Mouse (Mus musculus) left cerebral cortex, postnatal 4 days (tissue): ENCODE data around the gene Megf8. TPM values are rescaled to one million over a fixed set of nuclear protein-coding genes. Genes with fewer than 3 reads are reported as not detected.

Experiments used
- DNase-seq: peaks from one replicate; pipeline ENCODE4 v3.0.0-alpha.2; 2022
- intact Hi-C: fragments of 180-260 bp; cut with DNase I; formaldehyde crosslinking; loops from one replicate; pipeline ENCODE4 v1.15.1; 2025
- total RNA-seq, 2 experiments: library from RNA; stranded (reverse); gene quantifications; 2 replicates each; pipeline ENCODE4 v1.2.3; 2021

Megf8 gene
- total RNA-seq, 2 experiments from 2014 or later, result 81.0 to 89.9 TPM

DNA sequence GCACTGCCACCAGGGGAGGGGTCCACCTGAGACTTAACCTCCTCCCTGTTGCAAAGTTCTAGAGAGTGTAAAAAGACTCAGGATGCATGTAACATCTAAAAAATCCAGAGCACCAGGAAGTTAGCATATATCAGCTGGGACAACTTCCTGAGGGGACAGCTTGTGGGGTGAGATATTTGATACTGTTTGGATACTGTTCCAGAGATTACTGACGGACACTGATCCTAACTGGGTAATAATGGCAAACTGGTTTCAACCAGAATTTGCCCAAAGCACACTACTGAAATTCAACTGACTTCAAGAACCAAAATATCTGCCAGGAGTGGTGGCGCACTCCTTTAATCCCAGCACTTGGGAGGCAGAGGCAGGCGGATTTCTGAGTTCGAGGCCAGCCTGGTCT is 22.5 kb upstream of the Megf8 start:
- DNase-seq, result no peak
- intact Hi-C loops, result no loop called here

DNA sequence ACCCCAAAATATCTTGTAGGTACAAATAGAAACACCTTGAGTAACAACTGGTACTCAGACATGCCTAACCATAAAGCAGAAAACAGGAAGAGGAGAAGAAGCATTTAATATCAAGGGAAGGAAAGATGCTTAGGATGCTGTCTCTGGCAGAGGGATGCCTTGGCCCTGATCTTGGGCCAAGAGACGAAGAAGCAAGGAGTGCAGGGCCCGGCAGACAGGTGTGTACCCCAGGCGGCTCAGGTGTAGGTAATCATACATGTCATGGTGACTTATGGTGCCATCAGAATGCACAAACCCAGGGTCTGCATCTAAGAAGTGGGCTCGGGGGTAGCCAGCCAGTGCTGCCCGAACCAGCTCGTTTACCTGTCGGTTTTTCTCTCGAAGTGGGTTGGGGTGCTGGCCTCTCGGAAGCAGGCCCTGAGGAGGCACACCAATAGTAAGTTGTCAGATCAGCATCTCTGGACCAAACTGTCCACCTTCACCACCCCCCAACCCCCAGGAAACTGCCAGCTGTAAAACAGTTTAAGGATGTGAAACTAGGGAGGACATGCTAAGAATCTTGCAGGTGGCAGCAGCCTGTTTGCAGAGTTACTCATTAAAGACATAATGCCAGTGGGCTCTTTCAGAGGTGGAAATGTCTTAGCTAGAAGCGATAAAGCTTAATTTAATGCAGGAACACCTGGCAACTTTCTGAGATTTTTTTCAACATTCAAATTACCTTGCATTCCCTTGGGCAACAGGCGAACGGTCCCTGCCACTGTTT is 21.8 kb upstream of the Megf8 start:
- DNase-seq, result no peak
- intact Hi-C loops, result no loop called here

- DNase-seq, result peak; percentile 55
- intact Hi-C loops, result no loop called here
Observed at GRCm38 (mm10) chr7:25296945-25297453, 20.0 kb upstream of the Megf8 start.

- intact Hi-C loops, result no loop called here
- DNase-seq, result peak; percentile 91
Observed at GRCm38 (mm10) chr7:25297454-25298325, 19.3 kb upstream of the Megf8 start, which contains the start of gene Pafah1b3. Pafah1b3 (minus strand) TSS chr7:25297986.

DNA sequence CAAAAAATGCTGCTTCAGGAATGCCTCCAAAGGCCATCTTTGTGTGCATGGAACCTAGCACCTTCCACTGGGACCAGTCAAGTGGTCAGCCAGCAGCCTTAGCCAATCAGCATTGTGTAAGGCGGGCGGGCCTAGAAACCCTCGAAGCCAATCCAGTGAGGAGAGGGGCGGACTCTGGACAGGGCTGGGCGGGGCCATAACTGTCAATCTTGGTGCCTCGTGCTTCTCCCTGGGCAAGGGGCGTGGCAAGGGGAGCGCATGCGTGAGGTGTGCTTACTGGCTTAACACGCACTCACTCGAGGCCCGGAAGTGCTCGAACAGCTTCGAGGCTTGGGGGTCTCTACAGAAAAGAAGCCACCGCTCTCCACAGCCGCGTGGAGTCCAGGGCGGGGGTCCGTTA is 15.9 kb upstream of the Megf8 start, which contains the start of gene Prr19:
Prr19 (plus strand) TSS at position 349 of the 400 bp plus-strand sequence.
- peak; percentile 57 for DNase-seq
- intact Hi-C loops, result no loop called here

DNA sequence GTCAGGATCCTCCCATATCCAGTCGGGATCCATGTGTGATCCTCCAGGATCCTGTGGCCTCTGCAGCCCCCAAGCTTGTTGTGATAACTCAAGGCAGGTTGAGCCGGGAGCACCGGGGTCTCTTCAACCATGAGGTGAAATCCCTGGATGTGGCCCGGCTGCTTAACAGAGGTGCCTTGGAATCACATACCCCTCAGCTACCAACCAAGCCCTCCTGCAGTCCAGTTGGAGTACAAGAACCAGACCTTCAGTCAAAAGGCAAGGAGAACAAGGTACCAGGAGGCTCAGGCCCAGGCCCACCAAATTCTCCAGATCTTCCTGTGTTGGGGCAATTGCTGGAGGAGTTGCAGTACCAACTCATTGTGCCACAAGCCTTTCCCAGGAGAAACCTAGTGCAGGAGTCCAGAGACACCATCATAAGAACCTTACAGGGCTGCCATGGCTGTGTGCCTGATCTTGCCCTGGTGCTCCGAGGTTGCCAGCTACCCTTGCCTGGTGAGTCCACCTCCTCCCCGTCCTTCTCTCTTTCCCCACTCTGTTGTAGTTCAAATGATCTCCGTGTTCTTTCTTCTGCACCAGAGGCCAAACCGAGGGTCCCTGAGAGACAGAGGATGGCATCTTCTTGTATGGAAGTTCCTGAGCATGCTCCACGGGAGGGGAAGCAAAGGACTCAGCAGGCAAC is 13.8 kb upstream of the Megf8 start:
- intact Hi-C loops, result no loop called here
- DNase-seq, result no peak

DNA sequence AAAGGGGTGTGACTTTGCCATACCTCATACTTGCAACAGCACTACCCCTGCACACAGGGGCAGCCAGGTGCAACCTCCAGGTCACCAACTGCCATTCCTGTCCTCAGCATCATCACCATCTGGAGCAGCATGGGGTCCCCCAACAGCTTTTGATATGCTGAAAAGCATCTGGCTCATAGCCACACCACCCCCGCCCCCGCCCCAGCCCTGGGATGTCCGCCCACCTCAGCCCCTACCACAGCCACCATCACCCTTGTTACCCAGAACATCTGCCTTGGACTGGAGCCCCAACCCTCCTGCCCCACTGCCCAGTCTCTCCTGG is 13.3 kb upstream of the Megf8 start:
- no peak for DNase-seq

GRCm38 (mm10) chr7:25305481-25305880 is 11.5 kb upstream of the Megf8 start:
- DNase-seq, result no peak
- intact Hi-C loops, result no loop called here

More for the DNA sequence above, 13.3 kb upstream of the Megf8 start:
- intact Hi-C loops, result no loop called here

- intact Hi-C loops, result no loop called here
- peak; percentile 68 for DNase-seq
Observed at GRCm38 (mm10) chr7:25305956-25306613, 10.9 kb upstream of the Megf8 start, which contains the start of gene Tmem145. Tmem145 (plus strand) TSS chr7:25306106.

DNA sequence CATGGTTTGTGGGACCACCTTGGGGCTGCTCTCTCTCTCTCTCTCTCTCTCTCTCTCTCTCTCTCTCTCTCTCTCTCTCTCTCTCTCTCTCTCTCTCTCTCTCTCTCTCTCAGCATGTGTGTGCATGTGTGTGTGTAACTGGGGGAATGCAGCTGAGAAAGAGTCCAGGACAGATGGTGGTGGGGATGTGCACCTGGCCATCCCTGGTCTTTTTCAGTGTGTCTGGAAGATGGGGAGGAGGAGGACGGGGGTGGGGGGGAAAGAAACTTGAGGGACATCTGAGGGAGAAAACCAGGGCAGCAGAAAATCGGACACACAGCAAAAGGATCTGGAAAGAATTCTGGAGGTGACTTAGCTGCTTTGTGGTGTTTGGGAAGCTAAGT is 10.4 kb upstream of the Megf8 start:
- DNase-seq, result no peak
- intact Hi-C loops, result no loop called here

DNA sequence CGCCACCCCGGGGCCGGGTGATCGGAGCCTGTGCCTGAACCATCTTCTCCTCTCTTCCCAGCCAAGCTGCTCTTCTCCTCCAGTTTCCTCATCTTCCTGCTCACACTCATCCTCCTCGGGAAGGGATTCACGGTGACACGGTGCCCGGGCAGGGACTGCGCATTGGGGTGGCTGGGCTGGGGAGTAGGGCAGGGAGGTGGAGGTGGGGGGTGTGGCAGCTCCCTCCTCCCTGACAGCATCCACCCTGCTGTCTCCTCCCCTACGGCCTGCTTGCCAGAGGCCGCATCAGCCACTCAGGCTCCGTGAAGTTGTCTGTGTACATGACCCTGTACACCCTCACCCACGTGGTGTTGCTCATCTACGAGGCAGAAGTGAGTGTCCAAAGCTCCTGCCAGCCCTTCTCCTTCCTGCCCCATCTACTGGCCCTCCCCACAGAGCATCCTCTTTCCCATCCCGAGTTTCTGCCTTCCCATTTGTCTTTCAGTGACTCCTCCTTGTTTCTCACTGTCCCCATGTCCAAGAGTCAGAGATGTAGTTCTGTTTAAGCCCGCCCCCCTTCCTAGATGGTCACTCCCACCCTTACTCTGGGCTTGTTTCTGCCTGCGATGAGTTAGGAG is 8.2 kb upstream of the Megf8 start:
- intact Hi-C loops, result no loop called here
- no peak for DNase-seq

- intact Hi-C loops, result no loop called here
Observed at GRCm38 (mm10) chr7:25309425-25309824, 7.5 kb upstream of the Megf8 start.

DNA sequence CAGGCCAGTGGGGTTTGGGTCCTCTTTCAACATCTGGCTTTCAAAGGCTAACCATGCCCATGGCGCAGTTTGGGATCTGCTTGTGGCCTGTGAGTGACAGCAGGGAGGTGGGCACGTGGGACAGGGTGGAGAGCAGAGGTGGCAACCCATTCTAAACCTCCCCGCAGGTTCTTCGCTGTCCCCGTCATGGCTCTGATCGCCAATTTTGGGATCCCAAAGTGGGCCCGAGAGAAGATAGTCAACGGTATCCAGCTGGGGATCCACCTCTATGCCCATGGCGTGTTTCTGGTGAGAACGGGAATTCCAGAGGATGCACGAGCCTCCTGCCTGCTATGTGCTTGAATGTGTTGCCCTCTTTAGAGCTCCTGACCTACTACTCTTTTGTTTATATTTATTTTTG is 5.8 kb upstream of the Megf8 start:
- no peak for DNase-seq
- intact Hi-C loops, result no loop called here

More at GRCm38 (mm10) chr7:25309425-25309824, 7.5 kb upstream of the Megf8 start:
- DNase-seq, result no peak

GRCm38 (mm10) chr7:25313325-25313724 is 3.6 kb upstream of the Megf8 start:
- DNase-seq, result no peak
- intact Hi-C loops, result no loop called here

- DNase-seq, result no peak
- intact Hi-C loops, result no loop called here
Observed at GRCm38 (mm10) chr7:25314606-25315305, 2.2 kb upstream of the Megf8 start.

GRCm38 (mm10) chr7:25315306-25316041 is 1.5 kb upstream of the Megf8 start:
- intact Hi-C loops, result no loop called here
- DNase-seq, result peak; percentile 50

- peak; percentile 39 for DNase-seq
- intact Hi-C loops, result no loop called here
Observed at GRCm38 (mm10) chr7:25317446-25317999, 559 bp downstream of the Megf8 start.

- DNase-seq, result no peak
- intact Hi-C loops, result no loop called here
Observed at GRCm38 (mm10) chr7:25322058-25322484, 5.1 kb downstream of the Megf8 start.
